Mouse (Mus musculus) ES-E14 (cell line): ENCODE data around the gene Btg2. TPM values are rescaled to one million over a fixed set of nuclear protein-coding genes. Genes with fewer than 3 reads are reported as not detected.

Source experiments
- DNase-seq: peaks from one replicate; pipeline ENCODE4 v3.0.0-alpha.2; 2013; ENCODE audit warnings: low read depth, low spot score
- H3K27ac ChIP-seq: 2 replicates; pipeline ENCODE4 v1.5.1; 2012; ENCODE audit warnings: low read depth, mild to moderate bottlenecking, low read length, moderate library complexity, mixed read lengths; ENCODE audit not compliant: poor library complexity, insufficient read depth, severe bottlenecking
- H3K36me3 ChIP-seq: 2 replicates; pipeline ENCODE4 v1.6.1; 2012; ENCODE audit warnings: mild to moderate bottlenecking, low read length, moderate library complexity, mixed read lengths; ENCODE audit not compliant: control insufficient read depth, poor library complexity, insufficient read depth, severe bottlenecking
- H3K4me1 ChIP-seq, 2 experiments: fragments of 150-350 bp in 1 of 2; sonication (generic) in 1 of 2; 2 replicates each; pipeline ENCODE4 v1.6.1; 2012; ENCODE audit warnings: low read length in 2 of 2, mild to moderate bottlenecking in 1 of 2, mixed read lengths in 1 of 2; ENCODE audit not compliant: control insufficient read depth in 2 of 2, insufficient read depth in 2 of 2, poor library complexity in 1 of 2
- H3K4me3 ChIP-seq, 2 experiments: fragments of 150-350 bp in 1 of 2; sonication (generic) in 1 of 2; 2 replicates each; pipeline ENCODE4 v1.5.1; 2012; ENCODE audit warnings: low read length in 2 of 2, low read depth in 1 of 2, mild to moderate bottlenecking in 1 of 2, mixed read lengths in 1 of 2; ENCODE audit not compliant: insufficient read depth in 1 of 2, poor library complexity in 1 of 2, severe bottlenecking in 1 of 2
- H3K9ac ChIP-seq: 2 replicates; pipeline ENCODE4 v1.6.1; 2012; ENCODE audit warnings: low read depth, mild to moderate bottlenecking, low read length, mixed read lengths; ENCODE audit not compliant: poor library complexity, insufficient read depth, severe bottlenecking
- H3K9me3 ChIP-seq: fragments of 150-350 bp; sonication (generic); 2 replicates; pipeline ENCODE4 v1.6.1; 2012; ENCODE audit warnings: low read depth, mild to moderate bottlenecking, low read length; ENCODE audit not compliant: control insufficient read depth, insufficient read depth
- CHD2 ChIP-seq: IDR thresholded peaks from 2 replicates; pipeline ENCODE4 v1.6.1; 2014; ENCODE audit warnings: mild to moderate bottlenecking, low read depth, low read length, inconsistent platforms
- HCFC1 ChIP-seq: IDR thresholded peaks from 2 replicates; pipeline ENCODE4 v1.6.1; 2012; ENCODE audit warnings: low read length, inconsistent platforms, borderline replicate concordance; ENCODE audit not compliant: insufficient read depth
- MAFK ChIP-seq: IDR thresholded peaks from 2 replicates; pipeline ENCODE4 v1.6.1; 2014; ENCODE audit warnings: mild to moderate bottlenecking, low read depth, low read length, inconsistent platforms; ENCODE audit not compliant: insufficient read depth
- ZC3H11A ChIP-seq: IDR thresholded peaks from 2 replicates; pipeline ENCODE4 v1.6.1; 2012; ENCODE audit warnings: low read depth, mild to moderate bottlenecking, inconsistent platforms, low read length, borderline replicate concordance
- ZNF384 ChIP-seq: IDR thresholded peaks from 2 replicates; pipeline ENCODE4 v1.6.1; 2012; ENCODE audit warnings: low read depth, low read length, inconsistent platforms
- in situ Hi-C, 2 experiments: fragments of 600-800 bp; cut with MboI; formaldehyde crosslinking; loops; one replicate each; pipeline ENCODE4 v1.15.1; 2025; ENCODE audit warnings: low sequenced_read_pairs in 2 of 2, inconsistent platforms in 1 of 2; ENCODE audit not compliant: unreplicated experiment in 2 of 2
- total RNA-seq: library from RNA; depleted of rRNA; stranded (reverse); fragments of 300-350 nt; gene quantifications from 2 replicates; pipeline ENCODE4 v1.2.3, GENCODE M21; 2012

Gene Btg2
- total RNA-seq, 1 experiment = 40.2 TPM

GRCm38 (mm10) chr1:134063773-134064125 is 15.2 kb downstream of the Btg2 start:
- in situ Hi-C loops = no loop called here
- peak overlapping the region; percentile 30 for H3K9ac ChIP-seq
- no peaks in the 10 kb centered on the region for H3K36me3 ChIP-seq
- peak overlapping the region; percentile 35 to 40 for H3K4me3 ChIP-seq
- DNase-seq = no peak
- no peak for TF ChIP-seq MAFK
- TF ChIP-seq ZC3H11A = no peak
- TF ChIP-seq CHD2 = no peak
- no peak for TF ChIP-seq ZNF384
- TF ChIP-seq HCFC1 = no peak
- H3K9me3 ChIP-seq = no peaks in the 10 kb centered on the region
- peaks cover 11 to 17% of the 10 kb centered on the region in 2 experiments for H3K4me1 ChIP-seq
- H3K27ac ChIP-seq = peak overlapping the region; percentile 60

DNA sequence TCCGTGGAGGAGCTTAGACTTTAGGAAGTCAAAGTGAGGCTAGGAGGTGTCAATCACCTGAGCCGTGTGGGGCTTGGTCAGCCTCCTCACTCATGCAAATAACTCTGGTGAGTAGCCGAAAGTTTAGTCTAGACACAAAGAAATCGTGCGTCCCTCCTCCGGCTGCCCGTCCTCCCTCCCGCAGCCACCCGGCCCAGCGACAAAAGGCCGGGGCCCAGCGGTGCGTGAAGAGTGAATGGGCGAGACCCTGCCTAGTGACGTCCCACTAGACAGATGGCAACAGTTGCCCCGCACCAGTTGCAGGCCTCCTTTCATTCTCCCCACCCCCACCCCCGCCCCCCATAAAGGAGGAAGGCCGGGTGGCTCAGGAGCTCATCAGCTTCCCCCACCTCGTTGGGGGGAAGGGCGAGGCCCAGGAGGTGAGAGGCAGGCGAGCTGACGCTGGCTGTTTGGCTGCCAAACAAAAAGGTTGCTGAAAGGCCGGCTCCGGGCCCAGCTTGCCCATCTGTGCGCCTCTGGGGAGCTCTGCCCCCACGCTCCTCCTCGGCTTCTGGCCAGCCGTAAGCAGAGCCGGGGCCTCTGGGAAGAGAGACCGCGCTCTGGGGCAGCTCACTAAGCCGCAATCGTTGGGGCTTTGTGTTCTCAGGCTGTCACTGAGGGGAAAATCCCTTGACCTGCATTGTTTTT is 15.7 kb downstream of the Btg2 start:
- Histone ChIP-seq H3K4me3 (peak overlapping the region; percentile 35 to 40), H3K9me3 (no peaks in the 10 kb centered on the region), H3K36me3 (no peaks in the 10 kb centered on the region), H3K4me1 (peaks cover 11 to 17% of the 10 kb centered on the region in 2 experiments), H3K9ac (peak overlapping the region; percentile 30), H3K27ac (peak overlapping the region; percentile 60)
- in situ Hi-C loops = no loop called here
- TF ChIP-seq MAFK (no peak), HCFC1 (no peak), CHD2 (no peak), ZNF384 (no peak), ZC3H11A (no peak)
- no peak for DNase-seq

DNA sequence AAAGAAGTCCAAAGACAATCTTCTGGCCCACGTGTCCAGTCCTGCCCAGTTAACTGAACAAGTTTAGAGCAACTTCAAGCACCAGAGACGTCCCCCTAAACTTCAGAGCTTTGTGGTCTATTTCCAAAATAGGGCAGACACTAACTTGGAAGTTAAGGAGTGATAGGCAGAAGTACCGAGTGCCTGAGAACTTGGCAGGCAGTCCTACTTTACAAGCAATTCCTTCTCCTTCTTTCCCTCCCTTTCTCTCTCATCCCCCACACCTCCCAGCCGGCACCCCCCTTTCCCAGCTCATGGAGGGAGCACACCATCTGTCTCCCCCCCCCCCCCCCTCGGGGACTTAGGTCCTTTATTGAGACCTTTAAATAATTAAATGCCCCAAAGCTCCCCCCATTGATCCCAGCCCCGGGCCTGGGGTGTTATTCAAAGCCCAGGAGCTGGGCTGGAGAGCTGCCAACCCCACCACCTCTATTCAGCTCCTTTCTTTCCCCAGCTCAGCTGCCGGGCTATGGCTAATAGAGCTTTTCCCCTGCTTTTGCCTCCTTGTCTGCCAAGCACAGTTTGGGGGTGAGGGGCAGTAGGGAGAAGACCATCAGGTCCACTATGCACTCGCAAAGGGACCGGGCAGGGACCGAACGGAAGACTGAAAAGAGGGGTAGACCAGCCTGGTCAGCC is 16.4 kb downstream of the Btg2 start:
- TF ChIP-seq ZC3H11A (no peak), HCFC1 (no peak)
- H3K36me3 ChIP-seq = no peaks in the 10 kb centered on the region
- H3K9me3 ChIP-seq = no peaks in the 10 kb centered on the region
- H3K4me1 ChIP-seq = peaks cover 11 to 17% of the 10 kb centered on the region in 2 experiments
- peak overlapping the region; percentile 47 for H3K27ac ChIP-seq
- no peak for DNase-seq
- H3K4me3 ChIP-seq = peak overlapping the region; percentile 35 to 40; a peak in 3 of 4 replicates
- 0 out of 2 replicates have a peak overlapping the region, but pooled peaks have one; percentile 27 for H3K9ac ChIP-seq
- in situ Hi-C loops = no loop called here

DNA sequence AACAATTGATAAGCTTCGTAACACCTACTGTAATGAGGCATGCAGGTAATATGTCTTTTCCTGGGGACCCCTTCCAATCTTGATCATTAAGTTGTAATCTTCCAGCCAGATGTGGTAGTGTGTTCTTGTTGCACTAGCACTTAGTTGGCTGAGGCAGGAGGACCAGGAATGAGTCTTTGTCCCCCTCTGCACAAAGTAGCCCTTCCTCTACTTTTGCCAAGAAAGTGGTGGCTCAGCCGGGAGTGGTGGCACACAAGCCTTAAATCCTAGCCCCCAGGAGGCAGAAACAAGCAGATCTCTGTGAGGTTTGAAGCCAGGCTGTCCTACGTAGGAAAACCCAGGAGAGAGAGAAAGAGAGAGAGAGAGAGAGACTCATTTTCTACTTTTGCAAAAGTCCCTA is 17.0 kb downstream of the Btg2 start:
- DNase-seq = no peak
- in situ Hi-C loops = no loop called here
- 0 out of 4 replicates have a peak overlapping the region, but pooled peaks of 1 of the 2 experiments have one; percentile 61 for H3K4me3 ChIP-seq
- no peaks in the 10 kb centered on the region for H3K36me3 ChIP-seq
- no peak overlapping the region for H3K27ac ChIP-seq
- no peak overlapping the region for H3K9ac ChIP-seq
- H3K4me1 ChIP-seq = peaks cover 11 to 17% of the 10 kb centered on the region in 2 experiments
- TF ChIP-seq HCFC1 = no peak
- no peak for TF ChIP-seq CHD2
- no peak for TF ChIP-seq ZC3H11A
- TF ChIP-seq ZNF384 = no peak
- no peak for TF ChIP-seq MAFK
- H3K9me3 ChIP-seq = no peaks in the 10 kb centered on the region
